Mouse (Mus musculus): ENCODE measurements at regions not wholly inside any gene's neighbourhood (a gene's known extent, or its start where the extent isn't known, plus 50 kb on each side); places are given as distances from the start of the nearest gene placed in this dataset.
"Not testable (repeated sequence)": the region's sequence is repeated elsewhere in the genome, so short reads cannot be mapped to it uniquely, and the experiment has no call there.

DNA sequence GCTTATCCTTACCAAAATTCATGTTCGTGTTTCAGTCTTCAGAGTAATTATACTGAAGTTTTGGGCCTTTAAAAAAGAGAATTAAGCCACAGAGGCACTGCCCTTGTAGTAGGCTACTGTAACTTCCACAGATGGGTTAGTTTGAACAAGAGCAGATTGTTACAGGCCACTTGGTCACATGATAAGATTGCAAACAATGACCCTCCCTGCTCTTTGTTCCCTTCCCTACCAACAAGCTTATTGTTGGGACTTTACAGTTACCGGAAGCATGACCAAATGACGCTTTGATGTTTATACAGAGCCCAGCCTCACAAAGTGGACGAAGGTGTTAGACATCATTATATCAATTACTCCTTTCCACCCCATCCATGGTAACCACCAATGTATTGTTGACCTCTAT lies 63.9 kb upstream of the Galnt18 start:
- DNase-seq (ENCODE audit: low spot score in 2 of 2), result no peak

DNA sequence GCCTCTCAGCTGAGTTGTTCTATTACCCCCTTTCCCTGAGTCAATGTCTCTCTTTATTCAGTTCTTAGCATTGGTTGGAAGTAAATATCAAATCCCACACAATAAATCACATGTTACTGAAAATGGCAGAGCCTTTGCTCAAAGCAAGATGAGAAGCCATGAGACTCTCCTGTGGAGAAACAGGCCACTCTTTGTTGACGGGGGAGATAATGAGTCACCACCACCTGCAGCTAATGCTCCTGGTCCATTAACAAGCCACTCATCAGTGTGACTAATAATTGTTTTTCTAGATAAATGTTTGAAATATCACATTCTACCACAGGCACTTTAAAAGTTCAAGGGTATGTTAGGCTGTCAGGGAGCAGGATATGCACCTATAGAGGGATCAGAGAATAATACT lies 61.0 kb upstream of the Galnt18 start:
- DNase-seq (ENCODE audit: low spot score in 2 of 2), result no peak

DNA sequence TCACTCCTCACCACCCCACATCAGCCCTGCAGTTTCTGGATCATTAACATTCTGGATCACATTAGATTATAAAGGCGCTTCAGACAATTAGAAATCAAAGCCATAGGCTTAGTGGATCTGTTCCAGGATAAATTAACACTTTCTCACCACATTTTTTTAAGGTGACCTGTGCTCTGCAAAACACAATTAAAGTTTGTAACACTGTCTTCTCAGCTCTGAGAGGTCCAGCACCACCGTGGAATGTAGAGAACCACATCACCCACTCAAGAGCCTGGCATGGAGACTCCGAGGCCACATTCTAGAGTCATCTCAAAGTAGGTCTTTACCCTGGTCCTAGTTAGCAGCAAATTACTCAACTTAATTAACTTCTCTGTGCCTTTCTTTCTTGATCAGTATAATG lies 58.4 kb upstream of the Galnt18 start:
- DNase-seq (ENCODE audit: low spot score in 2 of 2), result no peak

DNA sequence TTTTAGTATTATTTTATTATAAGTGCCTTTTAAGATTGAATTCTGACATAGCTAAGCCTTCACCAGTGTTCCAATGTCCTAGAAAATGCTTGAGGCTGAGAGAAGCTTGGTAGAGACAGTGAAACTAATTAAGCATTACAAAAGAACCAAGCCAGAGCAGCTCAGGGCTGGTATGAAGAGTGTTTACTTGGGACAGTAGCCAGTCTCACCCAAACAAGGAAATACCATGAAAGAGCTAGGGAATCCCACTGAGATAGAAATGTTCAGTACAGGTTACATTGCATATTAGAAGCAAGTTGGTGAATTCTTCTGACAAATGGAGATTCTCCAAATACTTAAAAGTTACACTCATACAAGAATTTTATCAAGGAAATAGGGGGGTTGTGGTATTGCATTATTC lies 54.6 kb upstream of the Galnt18 start:
- DNase-seq (ENCODE audit: low spot score in 2 of 2), result not testable (repeated sequence)

DNA sequence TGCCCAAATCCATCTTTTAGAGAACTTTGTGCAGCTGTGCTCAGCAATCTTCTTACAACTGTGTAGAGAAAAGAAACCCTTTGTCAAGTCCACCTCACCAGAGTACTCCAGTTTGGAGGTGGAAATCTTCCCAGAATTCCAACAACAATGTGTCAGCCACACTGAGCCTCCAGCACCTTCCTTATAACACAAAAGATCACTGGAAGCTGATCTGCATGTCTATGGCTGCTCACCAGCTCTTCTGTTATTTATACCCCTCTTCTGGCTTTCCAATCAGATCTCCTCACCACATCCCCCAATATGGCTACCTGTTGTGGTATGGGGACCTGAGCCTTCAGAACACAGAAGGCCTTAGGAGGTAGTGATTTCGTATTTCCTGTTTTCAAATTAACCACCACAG lies 50.2 kb upstream of the Galnt18 start:
- DNase-seq (ENCODE audit: low spot score in 2 of 2), result no peak

Data from spleen, postnatal 36 days (tissue).